8 mouse cellular contexts compared by ENCODE assay signal in genomic region chr11:103133456-103134185, GRCm38 (mm10). TPM values are rescaled to one million over a fixed set of nuclear protein-coding genes. Genes with fewer than 3 reads are reported as not detected.
A peak's percentile ranks its signal among the peaks of the same experiment; 100 is the strongest.
DNase-seq lines count a peak whose midpoint lies in the region; ATAC-seq and TF ChIP-seq lines count a peak whose summit lies in the region.

No protein-coding gene starts in this region.

- H3K27me3 ChIP-seq in lung, postnatal 0 days (replicated peaks; ENCODE audit: insufficient read depth, low read length): no peaks in the 10 kb centered on the region
- no peaks in the 10 kb centered on the region for H3K27me3 ChIP-seq in hindbrain, embryonic 12.5 days
- H3K27me3 ChIP-seq in midbrain, embryonic 15.5 days (replicated peaks): no peaks in the 10 kb centered on the region

- TF ChIP-seq POLR2A in cortical plate, adult 2 months (IDR thresholded peaks at IDR 0.05; ENCODE audit: extremely low read depth, insufficient read depth, low read length): no peak

- TF ChIP-seq EP300 in lung, postnatal 0 days (IDR thresholded peaks at IDR 0.05): no peak

- no peak overlapping the region for H3K4me3 ChIP-seq in lung, postnatal 0 days (ENCODE audit: low read depth, low read length)
- H3K4me3 ChIP-seq in cortical plate, adult 2 months (ENCODE audit: insufficient read depth, low read length): peak overlapping the region; percentile 29
- H3K4me3 ChIP-seq in hindbrain, embryonic 12.5 days: peak overlapping the region; percentile 21
- H3K4me3 ChIP-seq in midbrain, embryonic 15.5 days: peak overlapping the region; percentile 27

- H3K4me1 ChIP-seq in lung, postnatal 0 days (ENCODE audit: insufficient read depth, low read depth, low read length): peaks cover 24% of the 10 kb centered on the region
- H3K4me1 ChIP-seq in cortical plate, adult 2 months (ENCODE audit: control insufficient read depth, insufficient read depth, low read length): peaks cover 3% of the 10 kb centered on the region; the same call in 1 of the 2 replicates
- peaks cover 38% of the 10 kb centered on the region for H3K4me1 ChIP-seq in hindbrain, embryonic 12.5 days
- H3K4me1 ChIP-seq in midbrain, embryonic 15.5 days: peaks cover 38% of the 10 kb centered on the region

- H3K36me3 ChIP-seq in lung, postnatal 0 days (ENCODE audit: insufficient read depth, low read length): no peaks in the 10 kb centered on the region
- H3K36me3 ChIP-seq in hindbrain, embryonic 12.5 days: 0 out of 2 replicates have a peak, but pooled peaks cover under 1% of the 10 kb centered on the region
- H3K36me3 ChIP-seq in midbrain, embryonic 15.5 days (replicated peaks): 0 out of 2 replicates have a peak, but pooled peaks cover under 1% of the 10 kb centered on the region

- no peak for ATAC-seq in lung, postnatal 0 days
- peak; percentile 41; the same call in 1 of the 2 replicates for ATAC-seq in hindbrain, embryonic 12.5 days (ENCODE audit: low FRiP score)
- ATAC-seq in midbrain, embryonic 15.5 days (replicated peaks): peak; percentile 20; the same call in 1 of the 2 replicates
- ATAC-seq in megakaryocyte-erythroid progenitor cell, adult 5-6 weeks (replicated peaks; ENCODE audit: low FRiP score, low TSS enrichment, poor library complexity, severe bottlenecking): no peak

- H3K9me3 ChIP-seq in lung, postnatal 0 days (ENCODE audit: low read length): no peaks in the 10 kb centered on the region
- H3K9me3 ChIP-seq in hindbrain, embryonic 12.5 days (replicated peaks): no peaks in the 10 kb centered on the region
- H3K9me3 ChIP-seq in midbrain, embryonic 15.5 days: no peaks in the 10 kb centered on the region

- WGBS in lung, postnatal 0 days: 45% methylated on average over 6 of the region's 6 CpGs
- 59% methylated on average over 6 of the region's 6 CpGs for WGBS in hindbrain, embryonic 12.5 days
- 55% methylated on average over 6 of the region's 6 CpGs for WGBS in midbrain, embryonic 15.5 days

- H3K27ac ChIP-seq in lung, postnatal 0 days (ENCODE audit: low read length): peak overlapping the region; percentile 81
- peak overlapping the region; percentile 85 for H3K27ac ChIP-seq in cortical plate, adult 2 months (ENCODE audit: insufficient read depth, low read length)
- peak overlapping the region; percentile 73 for H3K27ac ChIP-seq in hindbrain, embryonic 12.5 days
- peak overlapping the region; percentile 82 for H3K27ac ChIP-seq in midbrain, embryonic 15.5 days

- no peak overlapping the region; the same call in 1 of the 2 replicates for H3K9ac ChIP-seq in lung, postnatal 0 days (replicated peaks; ENCODE audit: low read depth)
- peak overlapping the region; percentile 57 for H3K9ac ChIP-seq in hindbrain, embryonic 12.5 days
- peak overlapping the region; percentile 29; the same call in 1 of the 2 replicates for H3K9ac ChIP-seq in midbrain, embryonic 15.5 days

- peak overlapping the region; percentile 40 for H3K4me2 ChIP-seq in lung, postnatal 0 days (replicated peaks; ENCODE audit: low read depth, low read length)
- H3K4me2 ChIP-seq in hindbrain, embryonic 12.5 days (replicated peaks): peak overlapping the region; percentile 50
- peak overlapping the region; percentile 52 for H3K4me2 ChIP-seq in midbrain, embryonic 15.5 days

- no peak for DNase-seq in lung, postnatal 0 days (ENCODE audit: low spot score)
- DNase-seq in lung, postnatal 4 days: no peak
- no peak for DNase-seq in layer of hippocampus, postnatal 14 days (ENCODE audit: low spot score in 2 of 2)
- no peak for DNase-seq in natural killer cell, adult 2 months (ENCODE audit: low spot score in 2 of 2)

- TF ChIP-seq CTCF in lung, postnatal 0 days (IDR thresholded peaks at IDR 0.05): no peak
- TF ChIP-seq CTCF in cortical plate, adult 2 months (IDR thresholded peaks at IDR 0.05; ENCODE audit: extremely low read depth, insufficient read depth, low read length): no peak

RNA-seq across cellular contexts. Expression of gene Hexim2, which starts 1.4 kb away (rescaled TPM):
- 6.2 and 7.1 TPM in 2 replicates for polyA plus RNA-seq in lung, postnatal 0 days (2015; fragmentation: Nextera tagmentation; extraction: Ambion mirVana)
- polyA plus RNA-seq in cortical plate, adult 2 months (2012; rRNA removed): 10.7 and 11.9 TPM in 2 replicates
- 12.0 and 12.9 TPM in 2 replicates for polyA plus RNA-seq in hindbrain, embryonic 12.5 days (2016; fragmentation: Nextera tagmentation; extraction: Ambion mirVana)
- polyA plus RNA-seq in midbrain, embryonic 15.5 days (2015; fragmentation: Nextera tagmentation; extraction: Ambion mirVana): 27.2 and 33.4 TPM in 2 replicates
- 10 to 100 TPM; 11.2 to 16.1 TPM for total RNA-seq in layer of hippocampus, postnatal 14 days (2021)
- 4.1 and 12.1 TPM in 2 replicates for total RNA-seq in megakaryocyte-erythroid progenitor cell, adult 5-6 weeks (2014; fragmentation: Nextera tagmentation)
- 1.6 and 7.8 TPM in 2 replicates for total RNA-seq in megakaryocyte-erythroid progenitor cell, adult 5-6 weeks (2017)

RNA-seq across cellular contexts. Expression of gene Hexim1, which starts 17.6 kb away (rescaled TPM):
- 6.5 TPM in 2 replicates for polyA plus RNA-seq in lung, postnatal 0 days (2015; fragmentation: Nextera tagmentation; extraction: Ambion mirVana)
- polyA plus RNA-seq in cortical plate, adult 2 months (2012; rRNA removed): 22.6 and 22.9 TPM in 2 replicates
- polyA plus RNA-seq in hindbrain, embryonic 12.5 days (2016; fragmentation: Nextera tagmentation; extraction: Ambion mirVana): 3.8 and 4.0 TPM in 2 replicates
- polyA plus RNA-seq in midbrain, embryonic 15.5 days (2015; fragmentation: Nextera tagmentation; extraction: Ambion mirVana): 3.1 and 3.7 TPM in 2 replicates
- 10 to 100 TPM; 50.8 to 53.8 TPM for total RNA-seq in layer of hippocampus, postnatal 14 days (2021)
- total RNA-seq in megakaryocyte-erythroid progenitor cell, adult 5-6 weeks (2014; fragmentation: Nextera tagmentation): 10.5 and 15.5 TPM in 2 replicates
- total RNA-seq in megakaryocyte-erythroid progenitor cell, adult 5-6 weeks (2017): 22.8 and 32.0 TPM in 2 replicates

RNA-seq across cellular contexts. Expression of gene Acbd4, which starts 32.1 kb away (rescaled TPM):
- polyA plus RNA-seq in lung, postnatal 0 days (2015; fragmentation: Nextera tagmentation; extraction: Ambion mirVana): 28.8 and 34.5 TPM in 2 replicates
- polyA plus RNA-seq in cortical plate, adult 2 months (2012; rRNA removed): 40.7 and 46.3 TPM in 2 replicates
- 7.0 and 8.3 TPM in 2 replicates for polyA plus RNA-seq in hindbrain, embryonic 12.5 days (2016; fragmentation: Nextera tagmentation; extraction: Ambion mirVana)
- polyA plus RNA-seq in midbrain, embryonic 15.5 days (2015; fragmentation: Nextera tagmentation; extraction: Ambion mirVana): 9.7 and 11.1 TPM in 2 replicates
- 10 to 100 TPM; 71.0 to 80.3 TPM for total RNA-seq in layer of hippocampus, postnatal 14 days (2021)
- 6.8 and 15.5 TPM in 2 replicates for total RNA-seq in megakaryocyte-erythroid progenitor cell, adult 5-6 weeks (2014; fragmentation: Nextera tagmentation)
- total RNA-seq in megakaryocyte-erythroid progenitor cell, adult 5-6 weeks (2017): 10.8 and 11.4 TPM in 2 replicates

RNA-seq across cellular contexts. Expression of gene Plcd3, which starts 32.2 kb away (rescaled TPM):
- polyA plus RNA-seq in lung, postnatal 0 days (2015; fragmentation: Nextera tagmentation; extraction: Ambion mirVana): 3.7 and 3.8 TPM in 2 replicates
- polyA plus RNA-seq in cortical plate, adult 2 months (2012; rRNA removed): 17.1 and 21.1 TPM in 2 replicates
- polyA plus RNA-seq in hindbrain, embryonic 12.5 days (2016; fragmentation: Nextera tagmentation; extraction: Ambion mirVana): 1.6 and 1.7 TPM in 2 replicates
- polyA plus RNA-seq in midbrain, embryonic 15.5 days (2015; fragmentation: Nextera tagmentation; extraction: Ambion mirVana): 3.0 and 3.8 TPM in 2 replicates
- total RNA-seq in layer of hippocampus, postnatal 14 days (2021): 10 to 100 TPM in 1 of 2 experiments, 1 to 10 TPM in 1; 9.7 to 10.3 TPM
- total RNA-seq in megakaryocyte-erythroid progenitor cell, adult 5-6 weeks (2014; fragmentation: Nextera tagmentation): not detected in 2 replicates
- not detected in 2 replicates for total RNA-seq in megakaryocyte-erythroid progenitor cell, adult 5-6 weeks (2017)

RNA-seq across cellular contexts. Expression of gene Fmnl1, which starts 37.3 kb away (rescaled TPM):
- polyA plus RNA-seq in lung, postnatal 0 days (2015; fragmentation: Nextera tagmentation; extraction: Ambion mirVana): 4.1 and 4.9 TPM in 2 replicates
- 125 and 133 TPM in 2 replicates for polyA plus RNA-seq in cortical plate, adult 2 months (2012; rRNA removed)
- 1.4 and 1.6 TPM in 2 replicates for polyA plus RNA-seq in hindbrain, embryonic 12.5 days (2016; fragmentation: Nextera tagmentation; extraction: Ambion mirVana)
- polyA plus RNA-seq in midbrain, embryonic 15.5 days (2015; fragmentation: Nextera tagmentation; extraction: Ambion mirVana): 7.0 and 7.5 TPM in 2 replicates
- 100 to 1,000 TPM; 120 to 128 TPM for total RNA-seq in layer of hippocampus, postnatal 14 days (2021)
- 32.2 and 35.9 TPM in 2 replicates for total RNA-seq in megakaryocyte-erythroid progenitor cell, adult 5-6 weeks (2014; fragmentation: Nextera tagmentation)
- total RNA-seq in megakaryocyte-erythroid progenitor cell, adult 5-6 weeks (2017): 7.4 and 9.7 TPM in 2 replicates

Comparison
In these comparisons a context has a peak if more than half of its experiments do, and no peak if none do; other contexts are left out.
1. ATAC-seq: peak in hindbrain, embryonic 12.5 days (single experiment) and midbrain, embryonic 15.5 days (single experiment); none in lung, postnatal 0 days (single experiment) and megakaryocyte-erythroid progenitor cell, adult 5-6 weeks (single experiment).
2. Peak in every context shown above with its lines, with median percentiles within 50 percentile points of each other: H3K27ac ChIP-seq and H3K4me2 ChIP-seq.